Mouse (Mus musculus) lung, postnatal 14 days (tissue): ENCODE data around the gene Thbs4.
A peak's percentile ranks its signal among the peaks of the same experiment; 100 is the strongest.

Experiments
- DNase-seq: peaks from one replicate; pipeline ENCODE4 v3.0.0; 2021

The Thbs4 gene

DNA sequence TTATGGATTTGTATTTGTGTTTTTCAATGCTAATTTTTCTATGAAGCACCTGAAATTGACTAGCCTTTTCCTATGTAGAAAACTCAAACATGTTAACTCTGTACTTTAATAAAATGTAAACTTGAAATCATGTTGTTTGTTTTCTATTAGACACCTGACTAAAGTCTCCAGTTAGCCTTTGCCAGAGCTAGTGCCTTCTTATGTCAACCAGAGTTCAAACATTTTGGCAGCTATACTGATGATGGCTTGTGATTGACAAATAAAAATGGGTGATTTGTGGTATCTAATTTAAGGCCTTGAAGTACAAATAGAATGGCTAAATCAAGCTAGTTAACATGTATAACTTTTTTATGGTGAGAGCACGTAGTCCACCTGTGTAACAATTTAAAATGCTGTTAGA is 82.8 kb downstream of the Thbs4 start:
- DNase-seq: no peak

DNA sequence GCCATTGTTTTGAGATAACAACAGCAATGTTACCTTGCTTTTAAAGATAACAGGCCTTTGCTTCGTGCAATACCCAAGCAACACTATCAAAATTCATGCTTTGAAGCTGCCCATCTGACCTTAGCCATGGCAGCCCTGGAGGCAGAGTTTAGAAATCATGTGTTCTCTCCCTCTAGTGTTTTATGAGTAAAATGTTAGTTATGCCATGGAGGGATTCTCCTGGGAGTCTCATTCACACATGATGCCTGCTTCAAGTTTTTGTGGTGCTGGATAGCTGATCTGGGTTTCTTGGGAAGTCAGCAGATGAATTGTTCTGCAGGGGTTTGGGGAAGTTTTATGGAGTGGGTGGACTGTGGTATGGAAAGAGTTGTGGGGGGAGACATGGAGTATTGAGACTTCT is 84.3 kb downstream of the Thbs4 start:
- no peak for DNase-seq

DNA sequence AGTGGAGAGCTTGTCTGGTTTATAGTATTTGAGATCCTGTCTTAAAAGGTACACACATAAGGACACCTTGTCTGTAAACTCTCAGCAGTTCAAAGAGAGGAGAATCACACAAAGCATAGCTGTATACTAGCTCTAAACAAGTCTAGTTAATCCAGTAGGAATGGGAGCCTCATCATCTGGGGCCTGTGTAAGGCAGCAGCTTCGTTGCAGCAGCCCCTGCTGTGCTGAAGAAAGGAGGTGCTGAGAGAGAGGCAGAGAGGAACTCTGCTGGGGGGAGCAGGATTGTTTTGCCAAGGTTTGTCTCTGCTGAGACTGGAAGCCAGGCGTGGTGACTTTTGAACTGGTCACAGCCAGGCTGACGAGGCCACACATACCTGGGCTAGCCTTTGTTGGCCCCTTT is 85.1 kb downstream of the Thbs4 start:
- DNase-seq: no peak

DNA sequence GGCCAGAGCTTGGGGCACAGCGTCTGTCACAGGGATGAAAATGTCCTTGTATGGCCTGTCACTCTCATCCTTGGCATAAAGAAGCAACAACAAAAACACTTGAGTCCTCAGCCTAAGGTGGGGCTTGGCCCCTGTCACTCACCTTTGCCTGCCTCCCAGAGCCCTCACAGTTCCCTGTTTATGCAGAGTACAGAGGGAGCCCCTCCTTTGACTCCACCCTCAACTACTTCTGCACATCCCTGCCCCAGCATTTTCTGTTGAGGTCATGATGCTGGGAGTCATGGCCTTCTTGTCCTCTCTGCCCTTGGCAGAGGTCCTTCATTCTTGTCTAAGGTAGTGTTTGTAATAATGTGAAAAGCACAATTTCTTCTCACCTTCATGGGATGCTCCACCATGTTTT is 86.2 kb downstream of the Thbs4 start:
- DNase-seq: no peak

DNA sequence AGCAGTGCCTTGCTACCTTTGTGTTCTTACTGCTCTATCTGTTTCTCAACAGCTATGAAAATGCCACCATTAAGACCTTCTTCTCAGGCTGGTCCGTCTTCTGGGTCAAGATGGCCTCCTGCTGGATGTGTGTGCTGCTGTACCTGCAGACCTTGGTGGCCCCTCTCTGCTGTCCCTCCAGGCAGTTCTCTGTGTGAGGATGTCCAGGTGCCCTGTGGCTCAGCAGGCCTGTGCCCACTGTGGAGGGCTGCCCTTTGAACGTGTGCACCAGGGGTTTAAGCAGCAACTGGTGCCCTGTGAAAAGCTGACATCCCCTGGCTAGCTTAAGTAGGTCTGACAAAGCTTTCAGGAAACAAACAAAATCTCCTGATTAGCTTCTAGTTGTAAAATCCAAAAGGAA is 86.7 kb downstream of the Thbs4 start:
- DNase-seq: no peak

DNA sequence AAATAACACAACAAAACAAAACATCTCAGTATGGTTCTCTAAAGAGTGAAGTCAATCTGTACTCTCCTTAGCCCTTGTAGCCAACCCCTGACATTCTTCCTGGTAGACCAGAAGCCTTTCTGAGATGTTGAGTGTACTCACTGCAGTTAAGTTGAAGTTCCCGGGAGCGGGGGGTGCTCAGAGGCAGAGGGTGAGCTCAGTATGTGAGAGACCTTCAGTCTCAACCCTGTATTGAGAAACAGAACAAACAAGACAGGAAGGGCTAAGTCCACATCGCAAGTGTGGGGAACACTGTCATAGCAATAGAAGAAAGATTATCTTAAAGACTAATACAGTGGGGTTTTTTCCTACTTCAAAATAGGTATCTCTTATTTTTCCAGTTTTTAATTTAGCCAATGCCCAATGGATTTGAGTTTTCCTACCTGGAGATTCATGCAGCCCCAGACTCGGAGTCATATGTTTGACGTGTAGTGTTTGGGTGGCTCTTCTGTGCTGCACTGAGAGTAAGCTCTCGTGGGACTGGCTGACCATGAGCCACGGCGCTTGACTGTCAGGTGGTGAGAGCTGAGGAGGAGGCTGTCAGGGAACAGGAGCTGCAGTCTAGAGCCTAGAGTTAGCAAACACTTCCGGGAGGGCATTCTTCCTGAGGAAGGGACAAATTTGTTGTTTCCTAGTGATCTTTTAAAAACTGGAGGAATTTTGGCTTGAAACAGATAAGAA is 88.1 kb downstream of the Thbs4 start:
- DNase-seq: no peak

DNA sequence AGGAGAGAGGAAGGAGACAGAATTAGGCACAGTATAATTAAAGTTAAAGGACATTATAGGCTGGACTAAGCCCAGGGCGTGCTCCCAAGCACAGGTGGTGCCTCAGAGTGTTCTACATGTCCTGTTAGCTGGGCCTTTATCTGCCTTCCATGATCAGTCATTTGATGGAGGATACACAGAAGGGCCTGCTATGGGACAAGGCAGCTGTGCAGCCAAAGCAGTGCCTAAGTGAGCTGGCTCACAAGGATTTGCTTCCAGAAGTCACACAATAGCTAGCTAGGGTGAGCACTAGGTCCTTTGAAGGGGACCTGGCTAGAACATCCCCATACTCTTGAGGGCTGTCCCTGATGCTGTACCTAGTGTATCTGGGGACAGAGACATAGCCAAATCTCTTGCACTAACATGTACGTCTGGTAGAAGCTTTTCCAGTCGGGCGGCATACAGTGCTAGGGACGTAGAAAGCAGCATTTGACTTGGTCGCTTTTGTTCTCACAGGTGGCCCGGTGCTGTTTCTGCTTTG is 89.5 kb downstream of the Thbs4 start:
- no peak for DNase-seq

DNA sequence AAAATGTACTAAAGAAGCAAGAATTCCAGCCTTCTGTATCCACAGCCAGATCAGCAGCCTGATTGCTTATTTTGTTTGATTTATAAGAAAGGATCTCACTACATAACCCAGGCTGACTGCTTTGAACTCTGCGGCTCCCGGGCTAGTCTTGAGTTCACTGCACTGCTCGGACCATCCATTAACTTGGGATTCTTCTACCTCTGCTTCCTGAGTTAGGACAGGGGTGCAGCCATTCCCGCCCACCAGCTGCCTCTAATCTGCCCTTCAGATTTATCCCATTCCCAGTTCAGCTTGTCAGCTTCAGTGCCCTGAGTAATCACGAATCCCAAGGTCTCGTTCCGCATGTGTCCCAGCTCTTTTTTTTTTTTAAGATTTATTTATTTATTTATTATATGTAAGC is 90.4 kb downstream of the Thbs4 start:
- DNase-seq: no peak

DNA sequence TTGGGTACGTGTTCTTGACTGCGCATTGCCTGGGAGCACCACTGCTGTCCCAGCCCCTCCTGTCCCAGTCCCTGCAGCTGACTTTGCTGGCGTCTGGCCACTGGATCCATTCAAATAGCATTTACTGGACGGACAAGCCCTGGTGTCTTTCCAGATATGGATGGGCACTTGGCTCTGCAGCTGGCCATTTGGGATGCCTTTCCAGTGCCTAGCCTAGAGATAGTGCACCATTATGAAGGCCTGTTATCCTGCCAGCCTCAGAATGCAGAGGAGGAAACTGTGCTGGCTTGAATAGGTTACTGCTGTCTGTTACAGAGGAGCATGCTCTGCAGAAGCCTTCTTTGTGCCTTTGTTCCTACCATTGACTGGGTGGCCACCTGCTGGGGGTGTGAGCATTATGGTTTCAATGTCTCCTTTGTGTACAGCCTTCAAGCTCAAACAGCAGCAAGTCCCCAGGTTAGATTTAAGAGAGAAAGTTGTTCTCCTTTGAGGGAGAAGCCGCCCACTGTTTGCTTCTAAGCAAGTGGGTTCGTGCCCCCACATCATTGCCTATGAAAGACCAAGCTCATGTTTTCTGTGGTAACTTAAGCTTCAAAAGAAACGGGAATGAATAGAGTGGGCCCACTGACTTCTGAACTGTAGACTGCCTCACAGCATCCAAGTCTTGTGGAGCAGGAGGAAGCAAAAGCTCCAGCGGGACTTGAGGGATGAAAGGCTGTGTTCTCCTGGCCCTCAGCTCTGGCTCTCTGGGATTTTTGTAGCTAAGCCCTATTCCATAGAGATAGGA is 91.2 kb downstream of the Thbs4 start:
- peak; percentile 28 for DNase-seq

DNA sequence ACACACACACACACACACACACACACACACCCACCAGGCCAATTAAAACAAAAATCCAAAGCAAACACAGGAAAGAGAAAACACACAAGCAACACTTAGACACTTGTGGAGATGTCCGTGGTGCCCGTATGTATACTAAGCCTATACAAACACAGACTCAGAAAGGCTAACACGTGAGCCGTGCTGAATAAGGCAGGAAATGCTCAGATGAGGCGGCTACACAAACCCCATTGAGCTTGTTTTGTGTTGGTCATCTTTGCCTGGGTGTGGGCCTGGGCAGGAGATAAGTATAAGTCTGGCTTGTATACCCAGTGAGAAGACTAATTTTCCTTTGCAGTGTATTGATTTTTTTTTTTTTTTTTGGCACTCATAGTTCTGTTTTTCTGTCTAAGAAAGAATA is 92.6 kb downstream of the Thbs4 start:
- DNase-seq: no peak
